Mouse (Mus musculus) heart, embryonic 14.5 days (tissue): ENCODE results near the gene Def8. TPM values are rescaled to one million over a fixed set of nuclear protein-coding genes. Genes with fewer than 3 reads are reported as not detected.
"Not testable (repeated sequence)": the region's sequence is repeated elsewhere in the genome, so short reads cannot be mapped to it uniquely, and the experiment has no call there.

Experiments used
- ATAC-seq: fragments of 200-750 bp; cut with Nextera tagmentation; 2 replicates; pipeline ENCODE4 v1.8.0; 2017; ENCODE audit warnings: low read depth, moderate TSS enrichment; ENCODE audit not compliant: insufficient number of reproducible peaks, insufficient read depth, low FRiP score
- H3K27ac ChIP-seq, 2 experiments: fragments of 200-500 bp in 1 of 2; fragments of 300-500 bp in 1 of 2; sonication (generic) in 1 of 2; replicated peaks in 1 of 2; 2 replicates each; pipeline ENCODE4 v1.5.1; 2012 to 2014; ENCODE audit warnings: low read depth in 2 of 2, low read length in 2 of 2, control low read depth in 1 of 2, mild to moderate bottlenecking in 1 of 2, mixed read lengths in 1 of 2; ENCODE audit not compliant: control insufficient read depth in 1 of 2, insufficient read depth in 1 of 2
- H3K27me3 ChIP-seq: fragments of 300-500 bp; sonication (generic); 2 replicates; pipeline ENCODE4 v1.6.1; 2014; ENCODE audit warnings: mild to moderate bottlenecking, low read length, control low read depth; ENCODE audit not compliant: control insufficient read depth, insufficient read depth
- H3K36me3 ChIP-seq: fragments of 300-500 bp; sonication (generic); 2 replicates; pipeline ENCODE4 v1.6.1; 2014; ENCODE audit warnings: mild to moderate bottlenecking, control low read depth, low read length, mixed read lengths; ENCODE audit not compliant: control insufficient read depth, insufficient read depth
- H3K4me1 ChIP-seq, 2 experiments: fragments of 200-500 bp in 1 of 2; fragments of 300-500 bp in 1 of 2; sonication (generic) in 1 of 2; 2 replicates each; pipeline ENCODE4 v1.6.1; 2012 to 2014; ENCODE audit warnings: low read length in 2 of 2, control low read depth in 1 of 2, mixed read lengths in 1 of 2; ENCODE audit not compliant: control insufficient read depth in 2 of 2, insufficient read depth in 2 of 2
- H3K4me2 ChIP-seq: fragments of 300-500 bp; sonication (generic); 2 replicates; pipeline ENCODE4 v1.6.1; 2014; ENCODE audit warnings: mild to moderate bottlenecking, low read length
- H3K4me3 ChIP-seq, 2 experiments: fragments of 200-500 bp in 1 of 2; fragments of 300-500 bp in 1 of 2; sonication (generic) in 1 of 2; 2 replicates each; pipeline ENCODE4 v1.5.1; 2012 to 2014; ENCODE audit warnings: low read length in 2 of 2, mild to moderate bottlenecking in 2 of 2, control low read depth in 1 of 2, low read depth in 1 of 2, moderate library complexity in 1 of 2; ENCODE audit not compliant: control insufficient read depth in 1 of 2, insufficient read depth in 1 of 2
- H3K9ac ChIP-seq: fragments of 300-500 bp; sonication (generic); 2 replicates; pipeline ENCODE4 v1.6.1; 2014; ENCODE audit warnings: mild to moderate bottlenecking, low read length
- H3K9me3 ChIP-seq: fragments of 300-500 bp; sonication (generic); 2 replicates; pipeline ENCODE4 v1.6.1; 2016; ENCODE audit warnings: low read length, control low read depth; ENCODE audit not compliant: control insufficient read depth
- WGBS: fragments of 180-500 bp; shearing (Covaris S2); extraction: QIAGEN DNeasy Blood & Tissue Kit; methylation state at CpG from one replicate; pipeline ENCODE4 v1.1.7; 2014; 5-methylcytosine and 5-hydroxymethylcytosine counted together
- polyA plus RNA-seq: library from polyadenylated mRNA; unstranded; fragments of >200 nt; fragmentation: Nextera tagmentation; extraction: Ambion mirVana; gene quantifications from 2 replicates; pipeline ENCODE4 v1.2.1, GENCODE M21; 2014

Def8 gene
- polyA plus RNA-seq, 1 experiment from 2014 or later, result 31.7 TPM

DNA sequence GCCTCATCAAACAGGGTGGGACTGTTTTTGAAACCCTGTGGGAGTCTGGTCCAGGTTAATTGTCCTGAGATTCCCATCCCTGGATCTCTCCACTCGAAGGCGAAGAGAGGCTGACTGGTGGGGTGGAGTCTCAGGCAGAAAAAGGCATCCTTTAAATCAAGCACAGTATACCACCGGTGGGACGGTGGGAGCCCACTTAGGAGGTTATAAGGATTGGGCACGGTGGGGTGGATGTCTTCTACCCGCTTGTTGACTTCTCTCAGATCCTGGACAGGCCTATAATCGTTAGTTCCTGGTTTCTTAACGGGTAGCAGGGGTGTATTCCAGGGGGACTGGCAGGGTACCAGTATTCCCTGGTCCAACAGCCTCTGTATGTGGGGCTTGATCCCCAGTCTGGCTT lies 7.6 kb downstream of the Def8 start:
- H3K9me3 ChIP-seq, result peaks cover 62% of the 10 kb centered on the region
- not testable (repeated sequence) for H3K4me1 ChIP-seq, H3K27me3 ChIP-seq, H3K4me3 ChIP-seq, H3K36me3 ChIP-seq, ATAC-seq, H3K9ac ChIP-seq, H3K27ac ChIP-seq, H3K4me2 ChIP-seq
- 76% methylated on average over 8 of the region's 8 CpGs for WGBS

DNA sequence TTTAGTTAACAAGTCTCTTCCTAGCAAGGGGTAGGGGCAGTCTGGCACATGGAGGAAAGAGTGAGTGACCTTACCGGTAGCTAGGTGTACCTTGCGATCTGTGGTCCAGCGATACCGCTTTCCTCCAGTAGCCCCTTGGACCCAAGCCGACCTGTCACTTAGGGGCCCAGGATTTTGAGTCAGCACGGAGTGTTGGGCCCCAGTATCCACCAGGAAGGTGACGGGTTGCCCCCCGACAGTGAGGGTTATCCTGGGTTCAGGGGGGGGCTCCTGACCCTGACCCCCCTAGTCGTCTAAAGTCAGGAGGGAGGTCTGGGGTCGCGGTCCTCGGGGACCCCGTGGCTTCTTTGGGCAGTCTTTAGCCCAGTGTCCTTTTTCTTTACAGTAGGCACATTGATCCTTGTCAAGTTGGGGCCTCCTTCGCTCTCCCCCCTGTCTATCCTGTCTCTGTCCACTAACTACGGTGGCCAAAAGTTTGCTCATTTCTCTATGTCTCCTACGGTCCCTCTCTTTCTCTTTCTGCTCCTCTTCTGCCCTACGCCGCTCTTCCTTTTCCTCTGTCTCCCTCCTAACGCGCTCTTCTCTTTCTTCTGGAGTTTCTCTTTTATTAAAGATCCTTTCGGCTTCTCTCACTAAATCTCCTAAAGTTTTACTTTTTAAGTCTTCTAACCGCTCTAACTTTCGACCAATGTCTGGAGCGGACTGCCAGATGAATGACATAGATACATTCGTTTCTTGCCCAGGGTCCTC lies 8.5 kb downstream of the Def8 start:
- H3K27me3 ChIP-seq, result no peaks in the 10 kb centered on the region
- no peaks in the 10 kb centered on the region for H3K36me3 ChIP-seq
- no peak overlapping the region for H3K27ac ChIP-seq
- H3K4me1 ChIP-seq, result no peaks in the 10 kb centered on the region
- 93% methylated on average over 25 of the region's 25 CpGs for WGBS
- no peak for ATAC-seq
- no peak overlapping the region for H3K4me3 ChIP-seq
- peaks cover 57% of the 10 kb centered on the region for H3K9me3 ChIP-seq
- H3K9ac ChIP-seq, result no peak overlapping the region
- H3K4me2 ChIP-seq, result no peak overlapping the region

DNA sequence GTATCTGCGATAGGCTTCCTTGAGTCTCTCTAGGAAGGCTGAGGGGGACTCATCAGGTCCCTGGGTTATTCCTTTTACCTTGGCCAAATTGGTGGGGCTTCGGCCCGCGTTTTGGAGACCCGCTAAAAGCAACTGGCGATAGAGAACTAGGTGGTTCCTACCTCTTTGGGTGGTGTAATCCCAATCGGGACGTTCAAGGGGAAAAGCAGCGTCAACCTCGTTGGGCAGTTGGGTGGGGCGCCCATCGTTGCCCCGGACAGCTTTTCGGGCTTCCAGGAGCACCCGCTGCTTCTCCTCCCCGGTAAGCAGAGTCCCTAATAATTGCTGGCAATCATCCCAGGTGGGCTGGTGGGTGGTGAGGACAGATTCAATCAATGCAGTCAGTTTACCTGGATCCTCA lies 9.1 kb downstream of the Def8 start:
- peaks cover 51% of the 10 kb centered on the region for H3K9me3 ChIP-seq
- 91% methylated on average over 16 of the region's 16 CpGs for WGBS
- no peak for ATAC-seq

DNA sequence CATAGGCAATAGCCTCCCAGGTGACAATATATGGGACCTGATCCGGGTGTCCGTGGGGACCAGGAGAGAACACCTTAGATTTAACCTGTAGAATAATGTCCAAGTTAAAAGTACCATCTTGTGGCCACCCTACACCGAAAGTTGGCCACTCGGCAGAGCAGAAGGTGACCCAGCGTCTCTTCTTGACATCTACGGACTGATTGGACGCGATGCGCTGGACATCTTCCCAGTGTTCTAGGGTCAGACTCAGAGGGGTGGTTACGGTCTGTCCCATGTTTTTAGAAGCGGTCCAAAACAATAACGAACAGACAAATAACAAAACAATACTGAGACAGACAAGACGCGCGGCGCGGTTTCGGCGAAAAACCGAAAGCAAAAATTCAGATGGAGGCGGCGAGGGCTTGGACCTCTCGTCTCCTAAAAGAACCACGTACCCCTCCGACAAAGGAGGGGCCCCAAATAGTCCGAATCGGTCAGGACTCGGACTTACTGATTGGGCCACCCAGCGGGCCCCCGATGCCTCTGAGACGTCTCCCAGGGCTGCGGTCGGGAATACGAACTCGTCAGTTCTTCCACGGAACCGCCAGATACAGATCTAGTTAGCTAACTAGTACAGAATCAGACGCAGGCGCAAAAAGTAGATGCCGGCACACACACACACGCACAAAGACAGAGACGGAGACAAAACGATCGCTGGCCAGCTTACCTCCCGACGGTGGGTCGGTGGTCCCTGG lies 10.1 kb downstream of the Def8 start:
- H3K27me3 ChIP-seq, H3K27ac ChIP-seq, H3K4me2 ChIP-seq, H3K36me3 ChIP-seq, H3K4me3 ChIP-seq, ATAC-seq, H3K9ac ChIP-seq, H3K4me1 ChIP-seq: not testable (repeated sequence)
- WGBS, result 93% methylated on average over 43 of the region's 47 CpGs
- H3K9me3 ChIP-seq, result peaks cover 40% of the 10 kb centered on the region

More for the DNA sequence above, 9.1 kb downstream of the Def8 start:
- no peaks in the 10 kb centered on the region for H3K4me1 ChIP-seq
- no peak overlapping the region for H3K4me2 ChIP-seq
- H3K9ac ChIP-seq, result no peak overlapping the region
- no peak overlapping the region for H3K27ac ChIP-seq
- no peaks in the 10 kb centered on the region for H3K36me3 ChIP-seq
- no peaks in the 10 kb centered on the region for H3K27me3 ChIP-seq
- H3K4me3 ChIP-seq, result no peak overlapping the region

DNA sequence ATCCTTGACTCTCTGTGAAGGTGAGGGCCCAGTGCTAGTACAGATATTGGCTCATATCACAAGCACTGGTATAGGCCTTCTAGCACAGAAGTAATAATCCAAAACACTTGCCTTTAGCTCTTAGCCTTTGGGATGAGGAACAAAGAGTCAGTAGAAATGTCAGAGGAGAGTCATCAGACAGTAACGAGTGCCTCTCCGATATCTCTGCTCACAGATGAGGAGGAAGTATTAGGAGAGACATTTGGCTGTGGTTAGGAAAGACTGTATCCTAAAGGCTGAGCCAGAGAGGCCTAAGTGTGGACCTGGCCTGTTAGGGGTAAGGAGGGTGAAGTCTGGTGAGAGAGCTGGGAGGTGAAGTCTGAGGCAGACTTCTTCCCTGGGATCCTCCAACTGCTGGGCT lies 18.5 kb downstream of the Def8 start:
- Histone ChIP-seq H3K4me3 (no peak overlapping the region), H3K9me3 (no peaks in the 10 kb centered on the region), H3K27ac (no peak overlapping the region), H3K4me2 (no peak overlapping the region), H3K27me3 (no peaks in the 10 kb centered on the region), H3K4me1 (peaks cover 10 to 12% of the 10 kb centered on the region in 2 experiments; a peak in 3 of 4 replicates), H3K36me3 (no peaks in the 10 kb centered on the region), H3K9ac (no peak overlapping the region)
- no peak for ATAC-seq
- 82% methylated on average over 2 of the region's 2 CpGs for WGBS

DNA sequence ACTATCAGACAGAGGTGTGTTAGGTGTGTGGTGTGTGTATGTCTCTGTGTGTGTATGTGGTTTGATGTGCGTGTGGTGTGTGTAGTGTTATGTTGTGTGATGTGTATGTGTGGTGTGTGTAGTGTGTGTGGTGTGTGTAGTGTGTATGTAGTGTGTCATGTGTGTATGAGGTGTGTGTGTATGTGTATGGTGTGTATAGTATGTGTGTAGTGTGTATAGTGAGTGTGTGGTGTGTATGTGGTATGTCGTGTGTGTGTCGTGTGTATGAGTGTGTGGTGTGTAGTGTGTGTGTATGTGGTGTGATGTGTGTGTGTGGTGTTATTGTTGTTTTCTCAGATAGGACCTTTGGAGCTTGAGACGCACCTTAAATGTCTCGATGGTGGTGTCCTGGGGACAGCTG lies 19.0 kb downstream of the Def8 start:
- Histone ChIP-seq H3K9ac (no peak overlapping the region; the same call in 1 of the 2 replicates), H3K4me2 (peak overlapping the region; percentile 59), H3K9me3 (no peaks in the 10 kb centered on the region), H3K4me1 (peaks cover 16 to 18% of the 10 kb centered on the region in 2 experiments), H3K27ac (no peak overlapping the region), H3K27me3 (no peaks in the 10 kb centered on the region), H3K36me3 (no peaks in the 10 kb centered on the region), H3K4me3 (peak overlapping the region in 1 of 2 experiments; percentile 70; a peak in 1 of 4 replicates)
- 80% methylated on average over 5 of the region's 5 CpGs for WGBS
- ATAC-seq, result no peak

DNA sequence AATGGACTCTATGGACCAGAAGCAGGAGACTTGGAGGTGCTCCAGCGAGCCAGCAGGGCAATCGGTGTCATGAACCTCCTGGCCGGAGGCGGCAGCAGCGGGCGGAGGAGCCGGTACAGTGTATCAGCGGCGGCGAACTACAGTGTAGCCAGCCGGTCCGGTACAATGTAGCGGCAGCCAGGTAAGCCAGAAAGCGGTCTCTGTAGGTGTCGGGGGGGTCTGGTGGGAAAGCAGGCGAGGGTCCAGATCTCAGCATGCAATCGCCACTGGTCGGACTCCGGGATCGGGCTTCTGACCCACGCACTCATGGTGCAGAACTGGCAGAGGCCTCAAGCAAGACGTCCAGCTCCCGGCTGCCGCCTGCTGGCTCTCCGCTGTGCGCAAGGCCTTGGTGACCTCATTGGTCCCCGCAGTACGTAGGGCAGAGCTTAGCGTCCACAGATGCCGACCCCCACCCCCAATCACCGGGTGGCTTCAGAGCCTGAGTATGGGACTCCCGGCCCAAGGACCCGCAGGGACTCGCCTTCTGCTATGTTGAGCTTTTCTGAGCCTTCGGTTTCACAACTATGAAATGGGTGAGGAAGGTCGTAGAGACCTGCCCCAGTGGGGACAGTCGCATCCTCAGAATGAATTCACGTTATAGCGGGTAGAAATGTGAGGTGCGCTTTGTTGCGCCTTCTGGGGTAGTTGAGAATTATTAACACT lies 19.7 kb downstream of the Def8 start:
- Histone ChIP-seq H3K9me3 (no peaks in the 10 kb centered on the region), H3K27ac (peak overlapping the region; percentile 63 to 72), H3K27me3 (no peaks in the 10 kb centered on the region), H3K4me3 (peak overlapping the region; percentile 70 to 81), H3K9ac (peak overlapping the region; percentile 85), H3K4me2 (peak overlapping the region; percentile 59), H3K36me3 (no peaks in the 10 kb centered on the region), H3K4me1 (peaks cover 18 to 21% of the 10 kb centered on the region in 2 experiments)
- WGBS, result 1% methylated on average over 41 of the region's 41 CpGs
- peak; percentile 90 for ATAC-seq
